Mouse (Mus musculus) kidney, adult 11 months (tissue): ENCODE results near the gene Hoxc8.
A peak's percentile ranks its signal among the peaks of the same experiment; 100 is the strongest.

ENCODE experiments used
- DNase-seq: peaks from one replicate; pipeline ENCODE4 v3.0.0; 2022

Hoxc8 gene

DNA sequence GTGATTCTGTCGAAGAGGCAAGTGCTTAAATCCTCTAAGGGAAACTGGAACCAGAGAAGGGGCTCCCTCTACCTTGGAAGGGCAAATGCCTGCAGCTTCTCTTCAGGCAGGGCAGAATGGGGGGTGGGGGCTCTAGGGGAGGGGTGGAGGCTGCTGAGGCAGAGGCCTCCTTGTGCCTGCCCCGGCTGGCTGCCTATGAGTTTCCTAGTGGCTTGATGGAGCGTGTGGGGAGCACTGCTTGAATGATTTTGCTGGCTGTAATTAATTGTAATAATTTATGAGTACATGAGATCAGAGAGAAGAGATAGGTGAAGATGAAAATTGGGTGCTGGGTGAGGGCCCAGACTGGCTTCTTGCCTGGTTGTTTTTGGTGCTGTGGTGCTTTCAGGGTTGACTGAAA is 5.5 kb upstream of the Hoxc8 start:
- no peak for DNase-seq

DNA sequence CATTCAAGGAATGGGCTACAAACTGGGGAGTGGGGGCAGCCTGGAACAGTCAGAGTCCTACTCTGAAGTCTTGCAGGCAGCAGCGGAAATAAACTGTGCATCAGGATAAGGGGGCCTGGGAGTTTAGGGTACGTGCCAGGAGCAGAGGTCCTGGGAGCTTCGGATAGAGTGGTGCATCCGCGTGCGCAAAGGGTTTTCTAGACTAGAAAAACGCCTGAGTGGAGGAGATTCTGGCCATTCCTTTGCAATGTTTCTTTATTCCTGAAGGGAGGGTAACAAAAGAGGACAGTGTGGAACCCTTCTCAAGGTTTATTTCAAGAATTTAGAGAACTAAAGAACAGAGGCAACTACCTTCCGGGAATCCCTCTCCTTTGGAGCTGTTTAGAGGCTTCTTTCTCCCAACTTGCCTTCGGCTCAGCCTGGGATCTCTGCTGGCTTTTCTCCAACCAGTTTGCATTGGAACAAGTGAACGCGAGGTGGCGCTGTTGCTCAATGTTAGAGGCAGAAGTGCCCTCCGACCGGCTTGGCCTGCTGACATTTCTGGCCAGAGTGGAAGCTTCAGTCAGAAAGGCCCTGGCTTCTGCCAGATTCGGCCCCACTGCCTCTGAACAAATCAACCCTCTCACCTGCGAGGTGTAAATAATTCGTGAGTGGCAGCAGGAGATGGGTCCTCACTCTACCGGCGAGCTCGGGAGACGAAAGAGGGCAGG is 3.1 kb upstream of the Hoxc8 start:
- DNase-seq, result peak; percentile 88

DNA sequence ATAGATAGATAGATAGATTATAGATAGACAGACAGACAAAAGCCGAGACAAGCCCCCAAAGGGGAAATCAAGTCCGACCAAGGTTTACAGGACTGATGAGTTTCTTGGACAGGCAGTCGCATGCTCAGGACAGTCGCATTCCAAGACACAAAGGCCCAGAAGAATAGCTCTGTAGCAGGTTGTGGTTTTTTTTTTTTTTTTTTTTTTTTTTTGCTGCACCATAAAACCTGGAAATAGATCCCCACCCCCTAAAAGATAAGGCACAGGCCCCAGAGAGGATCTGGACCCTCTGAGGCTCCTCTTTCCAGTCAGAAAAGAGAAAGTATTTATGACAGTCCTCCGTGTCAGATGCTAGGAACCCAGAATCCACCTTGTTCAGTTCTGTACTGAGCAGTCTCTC is 2.3 kb upstream of the Hoxc8 start:
- DNase-seq, result no peak

DNA sequence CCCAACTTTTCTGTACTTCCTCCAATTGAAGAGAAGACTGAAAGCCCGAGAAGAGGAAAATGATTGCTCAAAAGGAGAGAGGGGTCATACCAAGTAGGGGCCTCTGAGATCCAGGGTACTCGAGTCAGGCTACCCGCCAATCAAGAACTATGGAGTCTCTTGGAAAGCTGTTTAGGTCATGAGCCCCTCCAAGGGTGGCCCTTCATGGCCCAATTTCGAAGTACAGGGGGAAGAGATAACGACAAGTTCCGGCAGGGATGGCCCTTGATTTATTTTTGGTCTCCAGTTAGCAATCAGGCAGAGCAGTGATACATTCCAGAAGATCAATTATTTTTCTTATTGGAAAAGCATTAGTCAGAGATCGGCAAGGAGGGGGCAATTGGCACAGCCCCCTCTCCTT is 1.4 kb downstream of the Hoxc8 start:
- DNase-seq, result no peak

DNA sequence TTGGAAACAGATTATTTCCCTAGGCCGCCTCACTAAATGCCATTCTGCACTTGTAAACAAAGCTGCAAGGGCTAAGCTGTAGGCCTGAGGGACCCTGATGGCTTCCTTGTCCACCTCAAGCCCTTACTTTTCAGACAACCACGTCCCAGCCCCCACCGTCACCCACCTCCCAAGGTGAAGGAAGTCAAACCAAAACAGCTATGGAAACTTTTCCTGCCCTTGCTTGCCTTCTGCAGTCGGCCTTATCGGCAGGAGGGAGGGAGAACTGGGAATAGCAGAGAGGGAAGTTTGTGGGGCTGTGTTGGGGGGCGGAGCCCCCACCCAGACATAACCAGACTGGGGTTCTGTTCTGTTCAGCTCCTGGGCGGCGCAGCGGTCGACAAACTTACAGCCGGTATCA is 1.8 kb downstream of the Hoxc8 start:
- DNase-seq, result no peak

DNA sequence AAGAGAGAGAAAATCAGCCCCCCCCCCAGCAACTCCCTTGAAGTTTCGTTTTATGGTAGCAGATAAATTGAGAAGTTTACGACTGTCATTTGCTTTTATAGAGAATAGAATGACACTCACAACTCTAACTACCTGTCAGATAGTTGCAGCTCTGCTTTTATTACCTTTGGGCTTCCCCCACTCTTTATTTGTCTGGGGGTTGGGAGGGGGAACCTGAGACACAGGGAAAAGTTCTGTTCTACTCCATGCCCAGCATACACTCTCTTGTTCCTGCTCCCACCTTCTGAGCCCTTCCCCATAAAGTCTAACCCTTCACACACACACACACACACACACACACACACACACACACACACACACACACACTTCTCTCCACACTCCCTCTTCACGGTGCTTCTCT is 2.5 kb downstream of the Hoxc8 start:
- DNase-seq, result no peak

DNA sequence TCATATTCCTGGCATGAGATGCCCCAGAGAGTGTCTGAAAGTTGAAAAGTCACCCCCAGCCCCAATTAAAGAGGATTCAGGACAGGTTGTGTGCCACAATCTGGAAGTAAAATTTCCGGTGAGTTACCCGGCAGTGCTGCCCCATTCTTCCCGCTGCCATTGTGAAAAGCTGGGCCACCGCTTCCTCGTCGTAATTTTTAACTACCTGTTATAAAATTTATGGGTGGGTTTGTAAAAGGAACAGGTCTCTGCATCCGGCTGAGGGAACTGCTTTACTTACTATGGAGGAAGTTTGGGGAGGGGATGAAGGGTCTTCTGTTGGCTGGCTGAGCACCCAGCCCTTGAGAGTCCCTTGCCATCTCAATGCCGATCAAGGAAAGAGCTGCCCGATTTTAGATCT is 6.1 kb downstream of the Hoxc8 start:
- no peak for DNase-seq

DNA sequence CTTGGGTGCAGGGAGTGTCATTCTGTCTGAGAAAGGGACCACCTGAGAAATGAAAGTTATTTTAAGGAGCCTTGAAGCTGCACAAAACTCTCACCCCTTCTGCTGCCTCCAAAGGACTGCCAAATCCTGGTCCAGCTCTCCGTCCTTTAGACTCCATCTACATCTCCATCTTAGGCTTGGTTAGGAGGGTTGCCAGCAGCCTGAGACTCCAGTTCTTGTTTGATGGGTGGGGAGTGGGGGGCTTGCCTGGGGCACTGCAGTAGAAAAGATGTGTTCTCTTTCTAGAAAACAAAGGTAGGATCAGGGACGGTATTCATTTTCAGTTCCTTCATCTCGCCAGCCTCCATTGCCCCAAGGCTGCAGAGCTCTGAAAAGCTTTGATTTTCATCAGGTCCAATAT is 7.0 kb downstream of the Hoxc8 start:
- no peak for DNase-seq

DNA sequence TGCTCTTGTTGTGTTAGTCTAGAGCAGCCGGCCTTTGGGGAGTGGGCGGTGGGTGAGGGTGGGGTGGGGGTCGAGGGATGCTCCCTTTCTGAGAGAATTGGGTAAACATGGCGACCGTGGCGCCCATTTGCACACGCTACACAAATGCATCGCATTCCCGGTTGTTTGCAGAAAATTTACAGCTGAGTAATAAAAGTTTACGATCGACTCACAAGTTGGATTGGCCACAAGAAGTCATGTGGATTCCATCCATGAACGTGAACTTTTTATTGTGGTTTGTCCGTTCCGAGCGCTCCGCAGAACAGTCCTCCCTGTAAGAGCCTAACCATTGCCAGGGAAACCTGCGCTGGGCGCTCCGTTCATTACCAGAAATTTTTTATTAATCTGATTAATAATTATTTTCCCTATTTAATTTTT is 7.5 kb downstream of the Hoxc8 start, which contains the start of gene Hoxc6:
TSS of gene Hoxc6 (plus strand) at position 319 of the 417 bp plus-strand sequence.
- DNase-seq, result peak; percentile 68

DNA sequence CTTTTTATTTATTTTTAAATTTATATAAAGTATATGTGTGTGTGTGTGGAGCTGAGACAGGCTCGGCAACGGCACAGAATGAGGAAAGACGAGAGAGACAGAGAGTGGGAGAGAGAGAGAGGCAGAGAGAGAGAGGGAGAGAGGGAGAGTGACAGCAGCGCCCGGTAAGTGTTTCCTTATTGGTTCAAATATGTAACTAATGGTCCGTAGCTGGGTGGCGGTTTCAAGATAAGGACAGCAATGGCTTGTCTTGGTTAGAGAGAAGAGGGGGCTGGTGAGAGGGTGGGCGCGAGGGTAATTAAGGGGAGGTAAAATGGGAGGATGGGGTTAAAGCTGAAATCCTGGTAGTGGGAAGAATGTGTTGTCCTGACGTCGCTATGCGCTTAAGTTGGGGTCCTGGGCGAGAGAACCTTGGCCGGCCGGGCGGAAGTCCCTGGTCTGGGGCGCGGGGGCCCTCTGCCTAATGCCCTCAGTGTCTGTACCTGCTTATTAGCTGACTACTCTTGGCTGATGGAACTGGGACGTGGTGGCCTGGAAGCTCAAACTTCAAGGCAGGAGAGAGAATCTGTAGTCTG is 8.3 kb downstream of the Hoxc8 start:
- no peak for DNase-seq

DNA sequence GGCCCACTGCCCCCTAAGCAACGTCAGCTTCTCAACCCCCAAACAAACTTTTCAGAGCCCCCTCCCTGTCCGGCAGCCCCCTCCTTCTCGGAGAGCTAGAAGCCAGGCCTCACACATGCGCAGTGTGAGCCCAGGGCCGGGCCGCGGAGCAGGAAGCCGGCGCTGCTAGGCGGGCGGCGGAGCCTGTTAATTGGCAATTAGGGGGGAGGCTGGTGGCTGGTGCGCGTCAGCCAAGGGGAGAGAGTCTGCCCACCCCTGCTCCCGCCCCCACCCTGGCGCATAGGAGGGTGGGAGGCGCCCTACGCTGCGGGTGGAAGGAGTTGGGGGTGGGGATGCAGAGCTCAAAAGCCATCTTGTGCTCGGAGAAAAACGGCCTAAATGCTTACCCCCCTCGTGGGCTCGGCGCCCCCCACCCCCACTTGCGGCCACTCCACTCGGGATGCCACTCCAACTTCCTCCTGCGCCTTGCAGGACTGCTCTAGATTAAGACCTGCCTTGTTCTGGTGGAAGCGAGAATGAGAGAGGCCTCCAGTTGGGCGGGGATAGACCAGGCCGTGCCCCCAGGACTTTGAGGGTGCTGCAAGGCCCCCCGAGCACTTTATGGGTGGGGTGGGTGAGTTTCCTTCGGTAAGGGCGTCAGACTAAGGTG is 8.9 kb downstream of the Hoxc8 start:
- DNase-seq, result peak; percentile 94

DNA sequence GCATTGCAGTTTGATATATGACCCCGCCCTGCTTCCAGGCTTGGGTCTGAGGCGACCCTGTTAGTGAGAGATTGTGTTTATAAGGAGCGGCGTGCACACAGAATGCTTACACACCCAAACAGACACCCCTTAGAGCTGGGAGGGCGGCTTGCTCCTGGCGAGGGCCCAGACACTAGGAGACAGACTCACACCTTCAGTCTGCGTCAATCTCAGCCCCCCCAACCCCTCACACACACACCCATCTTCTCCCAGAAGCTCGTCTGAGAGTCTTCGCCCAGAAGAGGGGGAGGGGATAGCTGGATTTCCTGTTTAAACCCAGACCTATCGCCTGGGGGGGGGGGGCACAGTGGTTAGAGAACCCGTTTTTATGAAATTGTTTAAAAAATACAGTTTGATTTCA is 9.5 kb downstream of the Hoxc8 start:
- DNase-seq, result no peak

DNA sequence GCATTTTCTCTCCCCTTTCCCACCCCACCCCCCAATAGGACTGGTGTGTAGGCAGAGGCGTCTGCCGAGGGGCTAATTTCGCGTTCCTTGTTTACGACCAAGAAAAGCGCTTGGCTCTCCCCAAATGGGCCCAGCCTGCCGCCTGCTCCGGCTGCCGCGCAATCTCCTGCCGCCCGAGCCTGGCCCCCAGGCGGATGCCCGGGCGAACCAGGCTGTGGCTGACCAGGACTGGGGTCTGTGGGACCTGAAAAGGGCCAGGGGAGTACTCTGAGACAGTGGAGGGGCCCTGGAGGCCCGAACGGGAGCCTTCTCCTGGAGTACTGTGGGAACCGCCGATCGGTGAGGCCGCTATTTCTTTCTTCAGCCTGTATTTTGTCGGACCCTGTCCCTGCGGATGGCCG is 10.1 kb downstream of the Hoxc8 start:
- no peak for DNase-seq

DNA sequence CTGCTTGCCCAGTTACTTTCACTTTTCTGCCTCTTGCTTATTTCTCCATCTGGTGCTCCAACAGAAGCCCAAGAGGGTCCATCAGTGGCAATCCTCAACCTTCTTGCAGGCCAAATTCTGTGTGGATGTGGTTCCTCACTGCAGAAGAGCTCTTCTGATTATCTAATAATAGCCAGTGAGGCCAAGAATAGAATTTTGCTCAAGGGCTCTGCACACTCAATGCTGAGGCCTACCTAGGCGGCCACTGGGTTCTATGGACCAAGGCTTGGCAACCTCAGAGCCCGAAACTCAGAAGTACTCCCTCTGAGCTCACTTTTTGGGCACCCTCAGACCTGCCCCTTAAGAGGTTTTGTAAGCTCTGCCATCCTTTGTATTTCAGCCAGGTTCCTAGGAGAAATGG is 11.0 kb downstream of the Hoxc8 start:
- no peak for DNase-seq

DNA sequence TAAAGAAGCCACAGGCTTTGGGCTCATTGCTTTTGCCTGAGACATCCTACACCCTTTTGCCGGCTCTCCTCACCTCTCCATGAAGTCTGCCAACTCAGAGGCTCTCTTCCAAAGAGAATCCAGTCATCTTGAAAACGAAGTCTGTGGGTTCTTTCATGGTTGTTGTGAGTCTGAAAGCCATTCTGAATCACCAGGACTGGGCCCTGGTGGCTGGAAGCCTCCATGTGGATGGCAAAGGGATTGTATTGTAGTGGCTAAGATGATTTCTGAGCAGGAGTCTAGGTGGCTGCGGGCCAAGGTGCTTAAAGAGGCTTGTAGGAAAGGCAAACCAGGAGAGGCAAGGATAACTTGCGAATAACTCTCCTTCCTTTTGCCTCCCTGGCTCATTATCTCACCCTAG is 11.7 kb downstream of the Hoxc8 start:
- no peak for DNase-seq

DNA sequence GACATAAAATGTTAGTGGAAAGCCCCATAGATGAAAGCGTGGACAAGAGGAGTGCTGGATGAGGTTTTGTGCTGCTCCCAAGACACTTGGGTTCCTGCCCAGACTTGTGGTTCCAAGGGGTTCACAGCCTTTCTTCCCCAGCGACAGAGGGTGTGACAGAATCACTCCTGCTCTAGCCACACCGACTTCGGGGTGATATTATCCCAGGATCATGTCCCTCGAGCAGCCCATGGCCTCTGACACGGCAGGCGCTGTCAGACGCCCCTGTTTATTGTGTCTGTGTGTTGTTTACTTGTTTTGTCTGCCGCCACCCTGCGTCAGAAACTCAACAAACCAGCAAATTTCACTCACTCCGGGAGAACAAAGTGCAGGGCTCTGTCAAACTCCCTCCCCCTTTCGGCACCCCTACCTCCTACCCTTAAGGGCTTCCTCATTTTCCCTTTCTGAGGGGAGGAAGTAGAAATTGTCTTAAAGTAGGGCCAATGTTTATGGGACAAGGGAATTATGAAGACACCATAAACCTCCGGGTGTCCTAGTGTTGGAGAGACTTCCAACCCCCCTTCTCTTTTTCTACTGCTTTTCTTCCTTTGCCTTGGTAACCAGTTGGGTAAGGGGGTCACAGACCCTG is 12.5 kb downstream of the Hoxc8 start:
- no peak for DNase-seq

DNA sequence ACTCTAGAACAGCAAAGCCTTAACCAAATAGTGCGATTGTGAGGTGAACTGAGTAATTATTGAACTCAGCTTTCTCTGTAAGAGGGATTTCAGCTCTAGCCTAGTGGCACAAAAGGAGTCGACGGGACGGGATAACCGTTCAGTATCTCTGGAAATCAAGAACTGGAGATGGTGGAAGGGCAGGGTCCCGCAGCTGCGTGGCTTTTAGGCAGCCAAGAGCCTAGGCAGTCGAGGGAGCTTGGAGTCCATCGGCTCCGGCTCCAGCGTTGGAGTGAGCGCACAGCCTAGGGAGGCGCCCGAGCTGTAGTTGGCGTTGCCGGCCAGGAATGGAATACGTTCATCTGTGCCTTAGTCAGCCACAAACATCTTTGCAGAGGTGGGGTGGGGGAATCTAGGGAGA is 14.9 kb downstream of the Hoxc8 start:
- no peak for DNase-seq

DNA sequence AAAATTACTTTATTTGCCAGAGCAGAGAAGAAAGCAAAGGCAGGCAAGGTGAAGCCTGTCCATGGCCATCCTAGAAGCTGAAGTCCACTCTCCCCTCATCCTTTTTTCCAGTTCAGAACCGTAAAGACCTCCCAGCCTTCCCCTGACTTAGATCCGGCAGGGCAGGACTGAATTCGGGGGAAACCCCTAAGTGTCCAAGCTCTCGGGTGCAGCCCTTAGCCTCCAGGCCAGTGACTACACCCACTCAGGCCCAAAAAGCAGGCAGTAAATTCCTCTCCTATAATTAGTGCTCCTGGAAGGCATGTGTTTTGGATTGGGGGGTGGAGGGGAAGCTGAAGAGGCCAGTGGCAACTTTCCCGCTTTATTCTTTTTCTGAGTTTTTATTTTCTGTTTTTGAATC is 15.4 kb downstream of the Hoxc8 start:
- DNase-seq, result no peak

DNA sequence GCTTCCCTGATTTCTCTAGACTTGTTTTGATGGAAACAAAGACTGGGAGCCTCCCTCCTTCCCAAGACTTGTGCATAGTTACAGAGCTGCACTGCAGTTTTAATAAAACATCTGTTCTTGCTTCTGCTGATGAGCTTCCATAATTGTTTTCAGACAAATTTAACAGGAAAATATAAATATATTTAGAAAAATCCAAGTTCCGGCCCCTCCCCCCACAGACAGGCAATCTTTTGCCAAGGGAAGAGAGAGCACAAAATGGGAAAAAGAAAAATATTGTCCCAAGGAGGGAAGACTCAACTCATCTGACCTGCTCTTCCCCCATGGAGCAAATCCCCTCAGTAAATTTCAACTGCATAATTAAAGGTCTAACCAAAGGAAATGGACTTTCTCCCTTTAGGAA is 15.9 kb downstream of the Hoxc8 start:
- DNase-seq, result no peak

DNA sequence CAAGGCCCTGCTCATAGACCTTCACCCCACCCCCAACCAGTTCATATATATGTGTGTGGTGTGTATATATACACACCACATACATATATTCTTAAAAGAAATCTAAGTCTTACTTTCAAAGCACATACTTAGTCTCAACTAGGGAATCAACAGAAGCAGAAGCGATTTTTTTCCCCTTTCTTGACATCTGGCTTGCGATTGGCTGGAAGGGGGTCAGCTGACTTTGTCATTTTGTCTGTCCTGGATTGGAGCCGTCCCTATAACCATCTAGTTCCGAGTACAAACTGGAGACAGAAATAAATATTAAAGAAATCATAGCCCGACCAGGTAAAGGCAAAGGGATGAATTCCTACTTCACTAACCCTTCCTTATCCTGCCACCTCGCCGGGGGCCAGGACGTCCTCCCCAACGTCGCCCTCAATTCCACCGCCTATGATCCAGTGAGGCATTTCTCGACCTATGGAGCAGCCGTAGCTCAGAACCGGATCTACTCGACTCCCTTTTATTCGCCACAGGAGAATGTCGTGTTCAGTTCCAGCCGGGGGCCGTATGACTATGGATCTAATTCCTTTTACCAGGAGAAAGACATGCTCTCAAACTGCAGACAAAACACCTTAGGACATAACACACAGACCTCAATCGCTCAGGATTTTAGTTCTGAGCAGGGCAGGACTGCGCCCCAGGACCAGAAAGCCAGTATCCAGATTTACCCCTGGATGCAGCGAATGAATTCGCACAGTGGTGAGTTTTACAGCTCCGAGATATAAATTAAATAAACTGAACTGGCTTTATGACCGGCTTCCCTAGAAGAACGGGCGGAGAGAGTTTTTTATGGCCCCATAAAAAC is 19.1 kb downstream of the Hoxc8 start:
- DNase-seq, result no peak

DNA sequence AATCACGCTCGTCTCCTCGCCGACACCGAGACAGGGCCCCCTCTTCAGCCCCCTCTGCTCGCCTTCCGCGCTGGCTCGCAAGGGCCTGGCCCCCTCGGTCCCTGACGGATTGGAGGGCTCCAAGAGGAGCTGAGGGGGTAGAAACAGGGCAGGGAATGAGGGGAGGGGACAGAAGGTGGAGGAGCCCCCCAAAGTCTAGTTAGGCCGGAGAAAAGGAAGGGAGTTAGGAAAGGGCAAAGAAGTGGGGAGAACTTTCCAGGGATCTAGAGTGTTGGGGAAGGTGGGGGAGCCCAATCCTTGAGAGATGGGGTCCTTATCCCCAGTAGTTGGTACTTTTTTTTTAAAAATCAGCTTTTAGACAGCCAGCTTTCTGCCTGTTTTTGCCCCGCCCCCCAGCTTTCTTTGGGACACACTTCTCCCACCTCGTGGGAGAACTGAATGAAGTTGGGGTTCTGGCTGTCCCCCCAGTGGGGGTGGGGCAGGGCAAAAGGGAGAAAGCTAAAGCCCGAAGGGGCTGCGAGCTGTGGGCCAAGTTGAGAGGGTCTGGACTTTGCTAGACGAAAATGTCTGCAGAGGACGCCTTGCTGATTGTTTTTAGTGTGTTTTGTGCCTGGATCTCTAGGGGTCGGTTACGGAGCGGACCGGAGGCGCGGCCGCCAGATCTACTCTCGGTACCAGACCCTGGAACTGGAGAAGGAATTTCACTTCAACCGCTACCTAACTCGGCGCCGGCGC is 19.9 kb downstream of the Hoxc8 start:
- DNase-seq, result no peak

DNA sequence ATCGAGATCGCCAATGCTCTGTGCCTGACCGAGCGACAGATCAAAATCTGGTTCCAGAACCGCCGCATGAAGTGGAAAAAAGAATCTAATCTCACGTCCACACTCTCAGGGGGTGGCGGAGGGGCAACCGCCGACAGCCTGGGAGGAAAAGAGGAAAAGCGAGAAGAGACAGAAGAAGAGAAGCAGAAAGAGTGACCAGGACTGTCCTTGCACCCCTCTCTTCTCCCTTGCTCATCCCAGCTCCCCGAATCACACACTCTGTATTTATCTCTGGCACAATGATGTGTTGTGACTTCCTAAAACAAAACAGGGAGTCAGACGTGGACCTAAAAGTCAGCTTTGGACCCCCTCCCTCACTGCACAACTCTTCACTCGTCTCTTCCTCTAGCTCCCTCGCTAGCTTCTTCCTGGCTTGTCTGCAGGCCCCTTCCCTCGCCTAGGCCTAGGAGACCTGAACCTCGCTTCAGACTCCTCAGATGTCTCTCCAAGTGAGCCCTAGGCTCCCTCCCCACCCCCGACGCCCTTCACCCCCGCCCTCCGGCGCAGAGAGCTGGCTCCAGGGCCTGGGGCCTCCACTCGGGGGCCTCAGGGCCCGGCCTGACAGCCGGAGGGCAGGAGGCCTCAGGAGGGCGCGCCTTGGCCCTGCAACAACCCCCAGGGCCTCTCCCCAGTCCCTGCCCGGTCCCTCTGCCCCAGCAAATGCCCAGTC is 20.6 kb downstream of the Hoxc8 start:
- no peak for DNase-seq
